Mouse (Mus musculus): Measurements from ENCODE around the gene Ptprt.

- no peak for TF ChIP-seq ZC3H11A (IDR thresholded peaks at IDR 0.05; ENCODE audit: low read depth, low read length)
- no peak for TF ChIP-seq CTCF (IDR thresholded peaks at IDR 0.05 in 2 of 3, conservative IDR thresholded peaks at IDR 0.05 in 1 of 3; ENCODE audit: control insufficient read depth in 1 of 3, insufficient read depth in 1 of 3, low read depth in 2 of 3, low read length in 3 of 3, poor library complexity in 1 of 3, severe bottlenecking in 1 of 3)
- no peak for TF ChIP-seq POLR2A (IDR thresholded peaks at IDR 0.05; ENCODE audit: control insufficient read depth in 1 of 2, insufficient read depth in 1 of 2, low read depth in 1 of 2, low read length in 2 of 2, poor library complexity in 1 of 2)
- no peak for TF ChIP-seq USF1 (IDR thresholded peaks at IDR 0.05; ENCODE audit: low read depth, low read length)
- no peak for TF ChIP-seq HCFC1 (IDR thresholded peaks at IDR 0.05; ENCODE audit: low read depth, low read length)
- TF ChIP-seq RCOR1 (IDR thresholded peaks at IDR 0.05; ENCODE audit: low read depth, low read length) = no peak
- TF ChIP-seq TAL1 (IDR thresholded peaks at IDR 0.05; ENCODE audit: low read length) = no peak
- no peak for TF ChIP-seq NRF1 (IDR thresholded peaks at IDR 0.05; ENCODE audit: insufficient read depth, low read depth, low read length, poor library complexity, severe bottlenecking)
Measured at GRCm38 (mm10) chr2:162222476-162222875, 438.5 kb downstream of the Ptprt start.
